Mouse (Mus musculus) leukemia stem cell, adult 10-12 weeks (primary cell): Measurements from ENCODE around the gene Lmo4. TPM values are rescaled to one million over a fixed set of nuclear protein-coding genes. Genes with fewer than 3 reads are reported as not detected.

Experiments
- polyA plus RNA-seq: library from polyadenylated mRNA; stranded (reverse); fragments of >175 nt; gene quantifications from 2 replicates; pipeline ENCODE4 v1.2.3, GENCODE M21; 2012; ENCODE audit warnings: low replicate concordance

The Lmo4 gene
- polyA plus RNA-seq: 9.8 and 24.9 TPM in 2 replicates

GRCm38 (mm10) chr3:144204413-144205311 is at the start of gene Lmo4:
TSS of gene Lmo4 (minus strand) at chr3:144205220.

